Mouse (Mus musculus) cerebellum, adult 11 months (tissue): ENCODE measurements at regions not wholly inside any gene's neighbourhood (a gene's known extent, or its start where the extent isn't known, plus 50 kb on each side); places are given as distances from the start of the nearest gene placed in this dataset.
A peak's percentile ranks its signal among the peaks of the same experiment; 100 is the strongest.

Experiments used
- DNase-seq: peaks from one replicate; pipeline ENCODE4 v3.0.0; 2022

DNA sequence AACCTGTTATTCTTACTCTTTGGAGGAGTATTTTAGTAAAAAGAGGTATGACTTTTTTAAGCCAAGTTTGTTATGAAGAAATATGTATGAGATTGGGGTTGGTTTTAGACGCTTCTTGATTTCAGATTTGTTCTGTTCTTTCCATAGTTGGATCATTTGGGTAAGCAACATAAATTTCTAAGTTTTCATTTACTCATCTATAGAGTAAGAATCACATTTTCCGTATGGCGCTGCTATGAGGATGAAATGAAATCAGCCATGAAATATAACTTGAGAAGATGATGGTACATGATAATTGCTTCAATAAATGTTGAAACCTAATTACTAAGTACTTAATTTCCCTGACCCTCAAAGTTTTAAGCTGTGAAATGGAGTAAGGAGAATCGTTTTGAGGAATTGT, 979.0 kb downstream of the Pdha2 start:
- no peak for DNase-seq

DNA sequence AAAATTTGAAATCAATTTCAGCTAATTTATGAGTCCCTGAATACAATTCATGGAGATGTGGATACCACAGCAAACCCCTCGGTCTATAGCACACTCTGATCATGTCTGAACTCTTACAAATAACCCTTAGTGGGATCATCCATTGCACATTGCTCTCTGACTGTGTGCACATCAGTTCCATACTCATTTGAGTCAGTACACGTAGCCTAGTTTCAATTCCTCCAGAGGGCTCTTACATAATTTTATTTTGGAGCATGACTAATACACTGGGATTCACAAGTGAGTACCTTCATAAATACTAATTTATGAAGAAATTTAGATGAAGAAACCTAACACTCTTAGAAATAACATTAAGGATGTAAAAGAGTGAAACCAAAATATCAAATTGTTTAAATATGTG, 978.3 kb downstream of the Pdha2 start:
- DNase-seq, result no peak

DNA sequence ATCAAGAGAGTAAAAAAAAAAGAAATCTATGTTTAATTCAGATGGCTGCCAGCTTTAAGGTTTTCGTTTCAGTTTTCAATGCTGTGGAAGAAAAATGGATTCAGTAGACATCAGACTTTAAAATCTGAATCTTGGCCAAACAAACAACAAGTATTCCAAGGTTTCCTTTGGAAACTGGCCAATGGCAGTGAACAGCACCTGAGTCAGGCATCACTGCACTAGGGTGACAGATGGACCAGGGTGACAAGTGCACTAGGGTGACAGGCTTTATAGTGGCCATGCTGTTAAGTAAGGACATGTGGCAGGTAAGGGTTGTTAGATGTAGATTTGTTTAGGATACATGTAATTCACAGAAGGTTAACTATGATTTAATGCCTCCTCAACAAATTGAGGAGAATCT, 972.9 kb downstream of the Pdha2 start:
- peak; percentile 50 for DNase-seq
